In genomic region chr7:6913439-6914380, GRCm38 (mm10) we compare ENCODE assay signal across 8 mouse cellular contexts.
DNase-seq lines count a peak whose midpoint lies in the region; ATAC-seq and TF ChIP-seq lines count a peak whose summit lies in the region.

No protein-coding gene starts in this region.

- DNase-seq in heart, adult 8-10 months (ENCODE audit: low spot score) = no peak
- peak; percentile 57 for DNase-seq in stomach, postnatal 0 days (ENCODE audit: low spot score)
- no peak for DNase-seq in layer of hippocampus, postnatal 14 days (ENCODE audit: low spot score in 2 of 2)
- no peak for DNase-seq in thymus, postnatal 25 days

- no peaks in the 10 kb centered on the region for H3K36me3 ChIP-seq in heart, embryonic 11.5 days (ENCODE audit: control insufficient read depth, insufficient read depth, low read length)
- H3K36me3 ChIP-seq in embryonic facial prominence, embryonic 15.5 days = no peaks in the 10 kb centered on the region
- no peaks in the 10 kb centered on the region for H3K36me3 ChIP-seq in hindbrain, embryonic 12.5 days
- H3K36me3 ChIP-seq in liver, embryonic 15.5 days (replicated peaks) = no peaks in the 10 kb centered on the region
- H3K36me3 ChIP-seq in stomach, postnatal 0 days (ENCODE audit: control insufficient read depth, insufficient read depth, low read length) = no peaks in the 10 kb centered on the region

- H3K4me3 ChIP-seq in heart, embryonic 11.5 days (ENCODE audit: low read depth, low read length) = peak overlapping the region; percentile 43
- H3K4me3 ChIP-seq in embryonic facial prominence, embryonic 15.5 days (replicated peaks) = peak overlapping the region; percentile 36
- H3K4me3 ChIP-seq in hindbrain, embryonic 12.5 days = peak overlapping the region; percentile 26
- H3K4me3 ChIP-seq in liver, embryonic 15.5 days (replicated peaks) = 0 out of 2 replicates have a peak overlapping the region, but pooled peaks have one; percentile 2
- H3K4me3 ChIP-seq in stomach, postnatal 0 days (ENCODE audit: low read depth, low read length) = peak overlapping the region; percentile 29

- H3K9me3 ChIP-seq in heart, embryonic 11.5 days (replicated peaks; ENCODE audit: control insufficient read depth, low read length) = no peaks in the 10 kb centered on the region
- H3K9me3 ChIP-seq in embryonic facial prominence, embryonic 15.5 days (replicated peaks) = no peaks in the 10 kb centered on the region
- H3K9me3 ChIP-seq in hindbrain, embryonic 12.5 days (replicated peaks) = no peaks in the 10 kb centered on the region
- no peaks in the 10 kb centered on the region for H3K9me3 ChIP-seq in liver, embryonic 15.5 days (replicated peaks)
- no peaks in the 10 kb centered on the region for H3K9me3 ChIP-seq in stomach, postnatal 0 days (ENCODE audit: control insufficient read depth, low read length)

- no peak for TF ChIP-seq EP300 in stomach, postnatal 0 days (optimal IDR thresholded peaks at IDR 0.05)

- 8% methylated on average over 30 of the region's 30 CpGs for WGBS in heart, embryonic 11.5 days (ENCODE audit: insufficient replicate concordance)
- WGBS in embryonic facial prominence, embryonic 15.5 days = 5% methylated on average over 30 of the region's 30 CpGs
- 15% methylated on average over 30 of the region's 30 CpGs for WGBS in hindbrain, embryonic 12.5 days
- 17% methylated on average over 30 of the region's 30 CpGs for WGBS in liver, embryonic 15.5 days (ENCODE audit: insufficient replicate concordance)
- WGBS in stomach, postnatal 0 days = 10% methylated on average over 30 of the region's 30 CpGs

- H3K27me3 ChIP-seq in heart, embryonic 11.5 days (ENCODE audit: control insufficient read depth, insufficient read depth, low read length) = no peaks in the 10 kb centered on the region
- H3K27me3 ChIP-seq in embryonic facial prominence, embryonic 15.5 days = no peaks in the 10 kb centered on the region
- H3K27me3 ChIP-seq in hindbrain, embryonic 12.5 days = no peaks in the 10 kb centered on the region
- 0 out of 2 replicates have a peak, but pooled peaks cover 5% of the 10 kb centered on the region for H3K27me3 ChIP-seq in liver, embryonic 15.5 days
- H3K27me3 ChIP-seq in stomach, postnatal 0 days (ENCODE audit: control insufficient read depth, insufficient read depth, low read length) = no peaks in the 10 kb centered on the region

- peak overlapping the region; percentile 78 for H3K9ac ChIP-seq in heart, embryonic 11.5 days (ENCODE audit: low read depth, low read length)
- peak overlapping the region; percentile 37; the same call in 1 of the 2 replicates for H3K9ac ChIP-seq in embryonic facial prominence, embryonic 15.5 days
- peak overlapping the region; percentile 42; the same call in 1 of the 2 replicates for H3K9ac ChIP-seq in hindbrain, embryonic 12.5 days
- H3K9ac ChIP-seq in liver, embryonic 15.5 days = no peak overlapping the region
- peak overlapping the region; percentile 62 for H3K9ac ChIP-seq in stomach, postnatal 0 days (ENCODE audit: low read length)

- ATAC-seq in heart, embryonic 11.5 days (replicated peaks; ENCODE audit: insufficient number of reproducible peaks, low FRiP score, low TSS enrichment) = peak; percentile 74
- ATAC-seq in embryonic facial prominence, embryonic 15.5 days (ENCODE audit: insufficient number of reproducible peaks, low FRiP score, low TSS enrichment, low read depth) = peak; percentile 89
- peak; percentile 54 for ATAC-seq in hindbrain, embryonic 12.5 days (ENCODE audit: low FRiP score)
- no peak for ATAC-seq in liver, embryonic 15.5 days (ENCODE audit: insufficient read depth)
- ATAC-seq in stomach, postnatal 0 days (ENCODE audit: low FRiP score, low TSS enrichment) = peak; percentile 79; the same call in 1 of the 2 replicates

- H3K4me1 ChIP-seq in heart, embryonic 11.5 days (ENCODE audit: control insufficient read depth, insufficient read depth, low read length) = peaks cover 41% of the 10 kb centered on the region
- H3K4me1 ChIP-seq in embryonic facial prominence, embryonic 15.5 days = peaks cover 29% of the 10 kb centered on the region
- peaks cover 23% of the 10 kb centered on the region for H3K4me1 ChIP-seq in hindbrain, embryonic 12.5 days
- peaks cover 4% of the 10 kb centered on the region; the same call in 1 of the 2 replicates for H3K4me1 ChIP-seq in liver, embryonic 15.5 days (replicated peaks)
- no peaks in the 10 kb centered on the region for H3K4me1 ChIP-seq in stomach, postnatal 0 days (replicated peaks; ENCODE audit: control insufficient read depth, insufficient read depth)

- no peak for TF ChIP-seq CTCF in stomach, postnatal 0 days (IDR thresholded peaks at IDR 0.05; ENCODE audit: low read depth)

- peak overlapping the region; percentile 73 for H3K4me2 ChIP-seq in heart, embryonic 11.5 days
- H3K4me2 ChIP-seq in embryonic facial prominence, embryonic 15.5 days (replicated peaks) = peak overlapping the region; percentile 63
- H3K4me2 ChIP-seq in hindbrain, embryonic 12.5 days (replicated peaks) = peak overlapping the region; percentile 48
- peak overlapping the region; percentile 35 for H3K4me2 ChIP-seq in liver, embryonic 15.5 days
- peak overlapping the region; percentile 59 for H3K4me2 ChIP-seq in stomach, postnatal 0 days (replicated peaks; ENCODE audit: low read depth)

- H3K27ac ChIP-seq in heart, embryonic 11.5 days (ENCODE audit: low read depth, low read length) = peak overlapping the region; percentile 86
- H3K27ac ChIP-seq in embryonic facial prominence, embryonic 15.5 days (replicated peaks) = peak overlapping the region; percentile 90
- peak overlapping the region; percentile 79 for H3K27ac ChIP-seq in hindbrain, embryonic 12.5 days
- H3K27ac ChIP-seq in liver, embryonic 15.5 days (replicated peaks) = peak overlapping the region; percentile 38
- peak overlapping the region; percentile 78 for H3K27ac ChIP-seq in stomach, postnatal 0 days (replicated peaks)

Comparison
In these comparisons a context has a peak if more than half of its experiments do, and no peak if none do; other contexts are left out.
1. H3K27ac ChIP-seq: peak in every context shown above with its lines; median percentile 90 in embryonic facial prominence, embryonic 15.5 days; 86 in heart, embryonic 11.5 days; 79 in hindbrain, embryonic 12.5 days; 78 in stomach, postnatal 0 days; 38 in liver, embryonic 15.5 days.